Mouse (Mus musculus) kidney, adult 11 months (tissue): ENCODE data around the gene Dnajc14.

Experiments used
- DNase-seq: peaks from one replicate; pipeline ENCODE4 v3.0.0; 2022

Gene Dnajc14

GRCm38 (mm10) chr10:128803771-128804270 is at the start of gene Dnajc14:
Dnajc14 (plus strand) TSS chr10:128804062.
- DNase-seq, result peak; percentile 45

- DNase-seq, result no peak
These were observed 31.0 kb upstream of the Dnajc14 start for GRCm38 (mm10) chr10:128772895-128773294.

GRCm38 (mm10) chr10:128773685-128774084 is 30.2 kb upstream of the Dnajc14 start:
- no peak for DNase-seq

- no peak for DNase-seq
These were observed 25.4 kb upstream of the Dnajc14 start for GRCm38 (mm10) chr10:128778441-128778840.

- DNase-seq, result peak; percentile 68
These were observed 24.7 kb upstream of the Dnajc14 start for GRCm38 (mm10) chr10:128779011-128779795.

- DNase-seq, result no peak
These were observed 23.7 kb upstream of the Dnajc14 start for GRCm38 (mm10) chr10:128780200-128780599.

GRCm38 (mm10) chr10:128790398-128791124 is 13.3 kb upstream of the Dnajc14 start, which contains the start of gene Mmp19:
Mmp19 (plus strand) TSS chr10:128790910.
- DNase-seq, result no peak

GRCm38 (mm10) chr10:128792041-128792440 is 11.8 kb upstream of the Dnajc14 start:
- DNase-seq, result no peak

- no peak for DNase-seq
These were observed 10.6 kb upstream of the Dnajc14 start for GRCm38 (mm10) chr10:128793258-128793657.

- no peak for DNase-seq
These were observed 9.5 kb upstream of the Dnajc14 start for GRCm38 (mm10) chr10:128794391-128794790.

- no peak for DNase-seq
These were observed 8.3 kb upstream of the Dnajc14 start for GRCm38 (mm10) chr10:128795581-128795980.

GRCm38 (mm10) chr10:128798676-128799075 is 5.2 kb upstream of the Dnajc14 start:
- no peak for DNase-seq

- no peak for DNase-seq
These were observed 1.8 kb upstream of the Dnajc14 start for GRCm38 (mm10) chr10:128801981-128802495.

- no peak for DNase-seq
These were observed 906 bp upstream of the Dnajc14 start for GRCm38 (mm10) chr10:128802956-128803355.

GRCm38 (mm10) chr10:128803361-128803760 is 501 bp upstream of the Dnajc14 start:
- no peak for DNase-seq

- peak; percentile 63 for DNase-seq
These were observed 619 bp downstream of the Dnajc14 start, which contains the start of gene Tmem198b for GRCm38 (mm10) chr10:128804271-128805091. Tmem198b (minus strand) TSS chr10:128804370.

GRCm38 (mm10) chr10:128805092-128806000 is 1.5 kb downstream of the Dnajc14 start:
- peak; percentile 95 for DNase-seq

GRCm38 (mm10) chr10:128806086-128806485 is 2.2 kb downstream of the Dnajc14 start:
- DNase-seq, result peak; percentile 14

- DNase-seq, result no peak
These were observed 3.2 kb downstream of the Dnajc14 start for GRCm38 (mm10) chr10:128807018-128807417.

GRCm38 (mm10) chr10:128817033-128817432 is 13.2 kb downstream of the Dnajc14 start, which contains the start of gene Sarnp:
Sarnp (plus strand) TSS chr10:128817333.
- no peak for DNase-seq

- DNase-seq, result no peak
These were observed 16.4 kb downstream of the Dnajc14 start for GRCm38 (mm10) chr10:128820217-128820616.
